Mouse (Mus musculus) kidney, postnatal 0 days (tissue): ENCODE measurements at regions not wholly inside any gene's neighbourhood (a gene's known extent, or its start where the extent isn't known, plus 50 kb on each side); places are given as distances from the start of the nearest gene placed in this dataset.

Experiments
- ATAC-seq: fragments of 200-750 bp; cut with Nextera tagmentation; replicated peaks from 2 replicates; pipeline ENCODE4 v1.8.0; 2017; ENCODE audit warnings: low read depth, moderate number of reproducible peaks, moderate TSS enrichment, moderate library complexity; ENCODE audit not compliant: low FRiP score
- DNase-seq: peaks from one replicate; pipeline ENCODE4 v3.0.0-alpha.2; 2016; ENCODE audit warnings: low spot score
- H3K27ac ChIP-seq: fragments of 300-500 bp; sonication (generic); 2 replicates; pipeline ENCODE4 v1.5.1; 2014; ENCODE audit warnings: mild to moderate bottlenecking
- H3K27me3 ChIP-seq: fragments of 300-500 bp; sonication (generic); 2 replicates; pipeline ENCODE4 v1.6.1; 2014; ENCODE audit warnings: low read length, mixed read lengths; ENCODE audit not compliant: insufficient read depth
- H3K36me3 ChIP-seq: fragments of 300-500 bp; sonication (generic); 2 replicates; pipeline ENCODE4 v1.6.1; 2014; ENCODE audit warnings: low read length, mixed read lengths; ENCODE audit not compliant: insufficient read depth
- H3K4me1 ChIP-seq: fragments of 300-500 bp; sonication (generic); replicated peaks from 2 replicates; pipeline ENCODE4 v1.6.1; 2014; ENCODE audit warnings: antibody characterized with exemption, low read length, mixed read lengths; ENCODE audit not compliant: insufficient read depth
- H3K4me2 ChIP-seq: fragments of 300-500 bp; sonication (generic); 2 replicates; pipeline ENCODE4 v1.6.1; 2014; ENCODE audit warnings: mild to moderate bottlenecking, low read length, moderate library complexity, mixed read lengths
- H3K4me3 ChIP-seq: fragments of 300-500 bp; sonication (generic); replicated peaks from 2 replicates; pipeline ENCODE4 v1.5.1; 2014; ENCODE audit warnings: low read depth, low read length
- H3K9ac ChIP-seq: fragments of 300-500 bp; sonication (generic); 2 replicates; pipeline ENCODE4 v1.6.1; 2014; ENCODE audit warnings: low read depth, low read length
- H3K9me3 ChIP-seq: fragments of 300-500 bp; sonication (generic); replicated peaks from 2 replicates; pipeline ENCODE4 v1.6.1; 2016; ENCODE audit warnings: low read length, inconsistent platforms, mixed read lengths
- CTCF ChIP-seq: IDR thresholded peaks from 2 replicates; pipeline ENCODE4 v1.5.1; 2016; ENCODE audit warnings: antibody characterized with exemption, low read depth, mild to moderate bottlenecking, moderate library complexity
- WGBS: fragments of 180-500 bp; shearing (Covaris S2); extraction: QIAGEN DNeasy Blood & Tissue Kit; methylation state at CpG from one replicate; pipeline ENCODE4 v1.1.7; 2014; 5-methylcytosine and 5-hydroxymethylcytosine counted together

- Histone ChIP-seq H3K27me3 (no peaks in the 10 kb centered on the region), H3K4me2 (no peak overlapping the region)
- 79% methylated on average over 7 of the region's 7 CpGs for WGBS
Measured at GRCm38 (mm10) chr9:13916837-13917236, 89.3 kb downstream of the Fam76b start.

DNA sequence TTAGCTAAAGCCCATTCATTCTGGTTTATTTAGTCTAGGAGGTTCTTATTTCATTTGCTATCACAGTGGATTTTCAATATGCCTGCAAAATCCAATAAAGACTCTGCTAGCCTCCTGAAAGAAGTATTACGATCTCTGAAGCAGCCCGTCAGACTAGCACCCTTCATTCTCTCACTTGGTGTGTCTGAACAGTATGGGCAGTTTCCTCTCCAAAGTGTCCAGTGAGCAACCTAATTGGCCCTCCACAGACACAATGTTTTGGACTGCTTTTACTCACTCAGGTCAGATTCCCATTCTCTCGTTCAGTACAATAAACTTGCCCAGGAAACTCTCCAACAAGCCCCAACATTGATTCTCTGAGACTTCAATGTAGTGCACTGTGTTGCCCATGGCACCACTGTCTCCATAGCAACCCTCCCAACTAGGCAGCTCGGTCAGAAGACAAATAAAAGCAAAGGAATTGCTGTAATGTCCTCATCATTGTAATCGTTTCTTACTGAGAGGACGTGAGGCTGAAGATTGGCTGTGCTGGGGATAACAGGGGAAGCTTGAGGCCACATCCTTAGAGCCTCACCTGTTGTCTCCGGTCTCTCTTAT, 91.2 kb downstream of the Fam76b start:
- Histone ChIP-seq H3K4me1 (no peaks in the 10 kb centered on the region), H3K27ac (no peak overlapping the region), H3K27me3 (no peaks in the 10 kb centered on the region), H3K4me2 (no peak overlapping the region), H3K36me3 (no peaks in the 10 kb centered on the region), H3K9ac (no peak overlapping the region), H3K9me3 (no peaks in the 10 kb centered on the region), H3K4me3 (no peak overlapping the region)
- ATAC-seq (no peak), DNase-seq (no peak)
- WGBS = 55% methylated on average over 7 of the region's 7 CpGs
- TF ChIP-seq CTCF = no peak

More at GRCm38 (mm10) chr9:13916837-13917236, 89.3 kb downstream of the Fam76b start:
- DNase-seq (no peak), ATAC-seq (no peak)
- Histone ChIP-seq H3K27ac (no peak overlapping the region), H3K36me3 (no peaks in the 10 kb centered on the region), H3K9ac (no peak overlapping the region), H3K4me3 (no peak overlapping the region), H3K4me1 (no peaks in the 10 kb centered on the region), H3K9me3 (no peaks in the 10 kb centered on the region)
- no peak for TF ChIP-seq CTCF

- Histone ChIP-seq H3K36me3 (no peaks in the 10 kb centered on the region), H3K4me2 (no peak overlapping the region), H3K4me3 (no peak overlapping the region), H3K27ac (no peak overlapping the region), H3K27me3 (no peaks in the 10 kb centered on the region), H3K9me3 (no peaks in the 10 kb centered on the region), H3K4me1 (no peaks in the 10 kb centered on the region), H3K9ac (no peak overlapping the region)
- no peak for ATAC-seq
- no peak for TF ChIP-seq CTCF
- WGBS = 83% methylated on average over 9 of the region's 9 CpGs
- DNase-seq = no peak
Measured at GRCm38 (mm10) chr9:13919739-13920410, 92.4 kb downstream of the Fam76b start.

DNA sequence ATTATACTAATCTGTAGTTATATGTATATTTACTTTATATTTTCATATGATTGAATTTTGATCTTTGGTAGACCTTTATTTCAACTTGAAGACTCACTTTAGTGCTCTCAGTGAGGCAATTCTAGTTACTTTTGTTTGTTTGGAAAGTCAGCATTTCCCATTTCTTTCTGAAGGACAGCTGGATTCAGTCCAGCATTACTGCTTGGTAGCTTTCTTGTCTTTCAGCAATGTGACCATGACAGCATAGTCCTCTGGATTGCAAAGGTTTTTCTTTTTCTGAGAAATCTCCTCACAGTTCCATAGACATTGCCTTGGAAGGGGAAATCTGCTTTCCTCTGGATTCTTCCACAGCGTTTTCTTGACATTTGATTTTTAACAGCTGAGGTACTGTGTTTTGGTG, 93.1 kb downstream of the Fam76b start:
- H3K4me3 ChIP-seq = no peak overlapping the region
- WGBS = 73% methylated on average over 1 of the region's 1 CpGs
- no peak for TF ChIP-seq CTCF
- no peaks in the 10 kb centered on the region for H3K9me3 ChIP-seq
- H3K27me3 ChIP-seq = no peaks in the 10 kb centered on the region
- no peak overlapping the region for H3K27ac ChIP-seq
- H3K4me2 ChIP-seq = no peak overlapping the region
- no peaks in the 10 kb centered on the region for H3K4me1 ChIP-seq
- H3K36me3 ChIP-seq = no peaks in the 10 kb centered on the region
- no peak overlapping the region for H3K9ac ChIP-seq
- ATAC-seq (no peak), DNase-seq (no peak)

GRCm38 (mm10) chr9:13932001-13932508, 104.5 kb downstream of the Fam76b start:
- H3K4me3 ChIP-seq = no peak overlapping the region
- H3K4me1 ChIP-seq = no peaks in the 10 kb centered on the region
- ATAC-seq (no peak), DNase-seq (no peak)
- H3K36me3 ChIP-seq = no peaks in the 10 kb centered on the region
- H3K4me2 ChIP-seq = no peak overlapping the region
- no peak overlapping the region for H3K9ac ChIP-seq
- WGBS = 41% methylated on average over 6 of the region's 6 CpGs
- no peak for TF ChIP-seq CTCF
- no peaks in the 10 kb centered on the region for H3K27me3 ChIP-seq
- no peaks in the 10 kb centered on the region for H3K9me3 ChIP-seq
- H3K27ac ChIP-seq = no peak overlapping the region

DNA sequence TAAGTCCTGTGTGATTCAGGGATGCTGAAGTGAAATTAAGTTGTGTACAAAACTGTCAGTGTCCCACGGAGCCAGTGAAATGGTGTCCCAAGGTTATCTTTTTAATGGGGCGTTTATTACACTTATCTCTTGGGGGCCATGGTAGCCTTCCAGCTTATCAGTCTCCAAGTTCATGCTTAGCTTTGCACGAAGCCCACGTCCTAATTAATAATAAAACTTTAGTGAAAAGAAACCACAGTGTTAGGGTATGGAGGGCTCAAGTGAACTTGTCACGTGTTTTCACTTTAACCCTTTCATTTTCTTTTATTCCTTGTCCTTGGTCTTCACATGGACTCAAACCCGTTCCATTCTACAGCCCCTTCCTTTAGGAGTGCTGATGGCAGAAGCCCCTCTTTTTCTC, 105.9 kb downstream of the Fam76b start:
- H3K4me3 ChIP-seq = no peak overlapping the region
- H3K9ac ChIP-seq = no peak overlapping the region
- no peaks in the 10 kb centered on the region for H3K36me3 ChIP-seq
- no peaks in the 10 kb centered on the region for H3K9me3 ChIP-seq
- no peak overlapping the region for H3K4me2 ChIP-seq
- no peaks in the 10 kb centered on the region for H3K27me3 ChIP-seq
- ATAC-seq (no peak), DNase-seq (no peak)
- H3K4me1 ChIP-seq = no peaks in the 10 kb centered on the region
- no peak for TF ChIP-seq CTCF
- 56% methylated on average over 6 of the region's 6 CpGs for WGBS
- H3K27ac ChIP-seq = no peak overlapping the region
